Mouse (Mus musculus): ENCODE data around the gene Mid1. TPM values are rescaled to one million over a fixed set of nuclear protein-coding genes. Genes with fewer than 3 reads are reported as not detected.
"Not testable (repeated sequence)": the region's sequence is repeated elsewhere in the genome, so short reads cannot be mapped to it uniquely, and the experiment has no call there.

The Mid1 gene
- polyA plus RNA-seq, 1 experiment from 2014 or later = 6.9 TPM

DNA sequence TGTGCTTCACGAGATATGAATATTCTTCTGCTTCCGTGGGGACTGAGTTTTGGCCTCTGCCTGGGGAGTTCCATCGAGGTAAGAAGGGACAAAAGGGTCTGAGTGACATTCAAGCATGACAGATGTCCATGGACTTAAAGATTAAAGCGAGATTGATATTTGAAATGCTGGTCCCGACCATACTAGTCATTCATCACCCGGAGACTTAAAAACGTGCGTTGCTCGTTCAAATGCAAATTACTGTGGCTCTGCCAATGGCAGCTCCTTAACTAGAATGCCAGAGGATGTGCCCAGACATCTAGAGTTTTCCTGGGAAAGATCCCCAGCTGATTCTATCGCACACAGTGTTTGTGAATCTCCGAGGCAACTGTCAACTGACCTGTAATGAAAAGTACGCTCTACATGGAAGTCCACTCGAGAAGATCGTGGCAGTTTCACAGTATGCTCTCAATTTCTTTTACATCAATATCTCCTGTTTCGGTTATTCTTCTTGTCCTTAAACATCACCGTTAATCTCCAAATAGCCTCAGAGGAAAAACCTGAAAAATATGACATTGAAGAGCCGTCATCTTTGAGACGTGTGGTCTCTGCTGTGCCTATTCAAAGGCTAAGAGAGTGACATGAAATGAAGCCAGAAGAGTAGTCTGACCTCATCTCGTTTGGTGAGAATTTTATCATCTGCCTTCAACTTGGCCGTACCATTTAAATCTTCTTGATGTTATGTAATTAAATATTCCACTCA is 294.6 kb downstream of the Mid1 start:
- H3K27ac ChIP-seq (ENCODE audit: low read length); H3K9ac ChIP-seq (replicated peaks; ENCODE audit: low read length); H3K4me2 ChIP-seq (replicated peaks; ENCODE audit: low read depth, low read length); H3K4me3 ChIP-seq (ENCODE audit: low read length); H3K27me3 ChIP-seq (ENCODE audit: insufficient read depth, low read length); H3K4me1 ChIP-seq (ENCODE audit: insufficient read depth, low read length); ATAC-seq (ENCODE audit: low FRiP score, low TSS enrichment): not testable (repeated sequence)
- WGBS = 81% methylated on average over 20 of the region's 20 CpGs
- H3K9me3 ChIP-seq (ENCODE audit: low read length) = peaks cover 21% of the 10 kb centered on the region
- H3K36me3 ChIP-seq (ENCODE audit: insufficient read depth, low read length) = peaks cover 65% of the 10 kb centered on the region

DNA sequence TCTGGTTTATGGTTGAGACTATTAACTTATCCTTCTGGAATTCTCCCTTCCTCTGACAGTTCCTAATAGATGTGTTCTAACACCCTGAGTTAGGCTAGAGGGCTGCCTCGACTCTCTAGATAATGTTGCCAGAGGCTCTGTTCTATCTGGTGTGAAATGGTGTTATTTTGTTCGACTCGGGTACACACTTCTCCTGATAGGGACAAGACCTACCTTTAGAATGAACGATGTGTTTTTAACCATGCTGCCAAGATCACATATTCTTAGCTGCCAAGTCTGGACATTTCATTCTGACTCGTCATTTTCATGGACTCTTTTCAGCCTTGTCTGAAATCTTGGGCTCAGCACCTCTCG is 295.2 kb downstream of the Mid1 start:
- not testable (repeated sequence) for ATAC-seq (ENCODE audit: low FRiP score, low TSS enrichment); H3K27ac ChIP-seq (ENCODE audit: low read length); H3K4me3 ChIP-seq (ENCODE audit: low read length); H3K27me3 ChIP-seq (ENCODE audit: insufficient read depth, low read length); H3K4me2 ChIP-seq (replicated peaks; ENCODE audit: low read depth, low read length); H3K9ac ChIP-seq (replicated peaks; ENCODE audit: low read length); H3K4me1 ChIP-seq (ENCODE audit: insufficient read depth, low read length)
- Histone ChIP-seq H3K9me3 (ENCODE audit: low read length) (peaks cover 27% of the 10 kb centered on the region), H3K36me3 (ENCODE audit: insufficient read depth, low read length) (peaks cover 71% of the 10 kb centered on the region)
- WGBS = 85% methylated on average over 6 of the region's 6 CpGs

DNA sequence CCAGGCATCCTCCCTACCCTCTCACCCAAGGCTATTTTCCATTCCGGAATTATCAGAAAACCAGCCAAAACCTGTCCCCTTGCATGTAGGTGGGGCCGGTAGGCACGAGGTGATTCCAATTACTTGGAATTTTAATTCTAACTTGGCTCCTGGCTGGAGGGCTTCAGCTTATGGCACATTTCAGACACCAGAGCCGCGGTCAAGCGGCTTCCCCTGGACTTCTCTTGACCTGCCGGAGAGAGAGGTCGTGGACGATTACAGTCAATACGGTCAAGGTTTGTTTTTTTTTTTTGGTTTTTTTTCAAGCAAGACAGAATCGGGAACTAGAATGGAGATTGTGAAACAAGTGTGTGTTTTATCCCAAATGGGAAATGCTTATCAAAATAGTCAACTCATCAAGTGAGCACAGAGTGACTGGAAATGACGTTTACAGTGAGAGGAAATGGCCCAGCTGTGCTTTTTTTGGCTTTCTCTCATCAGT is 295.9 kb downstream of the Mid1 start:
- Histone ChIP-seq H3K4me2 (replicated peaks; ENCODE audit: low read depth, low read length) (no peak overlapping the region), H3K9me3 (ENCODE audit: low read length) (peaks cover 33% of the 10 kb centered on the region), H3K4me3 (ENCODE audit: low read length) (no peak overlapping the region), H3K27me3 (ENCODE audit: insufficient read depth, low read length) (no peaks in the 10 kb centered on the region), H3K36me3 (ENCODE audit: insufficient read depth, low read length) (peaks cover 78% of the 10 kb centered on the region), H3K27ac (ENCODE audit: low read length) (no peak overlapping the region), H3K4me1 (ENCODE audit: insufficient read depth, low read length) (no peaks in the 10 kb centered on the region), H3K9ac (replicated peaks; ENCODE audit: low read length) (no peak overlapping the region)
- ATAC-seq (ENCODE audit: low FRiP score, low TSS enrichment) = no peak
- WGBS = 74% methylated on average over 12 of the region's 12 CpGs

DNA sequence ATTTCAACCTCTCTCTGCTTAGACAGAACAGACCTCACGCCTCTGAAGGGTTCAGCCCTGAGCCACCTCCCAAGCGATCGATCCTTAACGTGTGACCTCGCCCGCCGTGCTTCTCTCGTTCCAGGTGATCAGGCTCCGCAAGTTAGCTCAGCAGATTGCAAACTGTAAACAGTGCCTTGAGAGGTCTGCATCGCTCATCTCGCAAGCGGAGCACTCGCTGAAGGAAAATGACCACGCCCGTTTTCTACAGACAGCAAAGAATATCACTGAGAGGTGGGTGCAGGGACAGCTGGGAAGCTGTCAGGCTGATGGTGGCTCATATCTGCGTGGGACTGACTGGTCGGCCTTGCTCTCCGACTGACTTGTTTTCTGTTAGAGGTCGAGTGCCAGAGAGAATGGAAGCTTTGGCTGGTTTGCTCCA is 296.8 kb downstream of the Mid1 start:
- not testable (repeated sequence) for H3K4me2 ChIP-seq (replicated peaks; ENCODE audit: low read depth, low read length); H3K27me3 ChIP-seq (ENCODE audit: insufficient read depth, low read length); ATAC-seq (ENCODE audit: low FRiP score, low TSS enrichment); H3K4me3 ChIP-seq (ENCODE audit: low read length); H3K27ac ChIP-seq (ENCODE audit: low read length); H3K4me1 ChIP-seq (ENCODE audit: insufficient read depth, low read length); H3K9ac ChIP-seq (replicated peaks; ENCODE audit: low read length)
- peaks cover 83% of the 10 kb centered on the region for H3K36me3 ChIP-seq (ENCODE audit: insufficient read depth, low read length)
- 87% methylated on average over 19 of the region's 19 CpGs for WGBS
- H3K9me3 ChIP-seq (ENCODE audit: low read length) = peaks cover 39% of the 10 kb centered on the region

DNA sequence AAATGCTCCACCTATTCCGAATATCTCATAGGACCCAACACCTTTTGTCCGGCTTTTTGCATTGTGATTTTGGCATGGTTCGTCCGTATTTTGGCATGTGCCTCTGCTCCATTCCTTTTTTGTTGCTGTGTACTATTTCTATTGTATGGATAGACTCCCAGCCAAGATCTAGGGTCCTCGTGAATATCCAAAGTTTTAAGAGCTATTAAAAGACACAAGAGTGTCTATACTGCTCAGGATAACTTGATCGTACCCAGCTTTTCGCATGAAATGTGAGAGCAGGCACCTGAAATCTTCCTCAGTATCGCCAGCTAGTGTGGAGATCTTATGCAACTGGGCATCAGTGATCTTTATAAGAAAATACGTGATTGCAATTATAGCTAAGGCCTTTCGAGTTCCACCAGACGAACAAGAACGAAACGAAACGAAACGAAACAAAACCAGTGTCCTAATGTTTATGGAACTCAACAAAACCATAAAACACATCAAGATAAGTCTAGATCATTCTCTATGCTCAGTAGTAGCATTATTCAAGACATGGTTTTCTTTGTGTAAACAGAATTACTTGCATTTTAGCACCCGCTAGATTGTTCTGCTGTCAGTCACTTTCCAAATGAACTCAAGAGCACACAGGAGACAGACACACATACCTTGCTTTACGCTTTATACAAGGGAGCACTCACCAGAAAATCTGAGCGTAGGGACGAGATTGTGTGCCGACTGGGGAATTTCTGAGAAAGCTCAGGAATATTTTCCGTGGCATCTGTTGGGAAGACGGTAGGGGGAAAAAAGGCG is 297.8 kb downstream of the Mid1 start:
- not testable (repeated sequence) for H3K4me3 ChIP-seq (ENCODE audit: low read length); H3K4me2 ChIP-seq (replicated peaks; ENCODE audit: low read depth, low read length); H3K27ac ChIP-seq (ENCODE audit: low read length); H3K27me3 ChIP-seq (ENCODE audit: insufficient read depth, low read length); ATAC-seq (ENCODE audit: low FRiP score, low TSS enrichment); H3K4me1 ChIP-seq (ENCODE audit: insufficient read depth, low read length); H3K9ac ChIP-seq (replicated peaks; ENCODE audit: low read length)
- 90% methylated on average over 23 of the region's 23 CpGs for WGBS
- H3K36me3 ChIP-seq (ENCODE audit: insufficient read depth, low read length) = peaks cover 85% of the 10 kb centered on the region
- H3K9me3 ChIP-seq (ENCODE audit: low read length) = peaks cover 46% of the 10 kb centered on the region

DNA sequence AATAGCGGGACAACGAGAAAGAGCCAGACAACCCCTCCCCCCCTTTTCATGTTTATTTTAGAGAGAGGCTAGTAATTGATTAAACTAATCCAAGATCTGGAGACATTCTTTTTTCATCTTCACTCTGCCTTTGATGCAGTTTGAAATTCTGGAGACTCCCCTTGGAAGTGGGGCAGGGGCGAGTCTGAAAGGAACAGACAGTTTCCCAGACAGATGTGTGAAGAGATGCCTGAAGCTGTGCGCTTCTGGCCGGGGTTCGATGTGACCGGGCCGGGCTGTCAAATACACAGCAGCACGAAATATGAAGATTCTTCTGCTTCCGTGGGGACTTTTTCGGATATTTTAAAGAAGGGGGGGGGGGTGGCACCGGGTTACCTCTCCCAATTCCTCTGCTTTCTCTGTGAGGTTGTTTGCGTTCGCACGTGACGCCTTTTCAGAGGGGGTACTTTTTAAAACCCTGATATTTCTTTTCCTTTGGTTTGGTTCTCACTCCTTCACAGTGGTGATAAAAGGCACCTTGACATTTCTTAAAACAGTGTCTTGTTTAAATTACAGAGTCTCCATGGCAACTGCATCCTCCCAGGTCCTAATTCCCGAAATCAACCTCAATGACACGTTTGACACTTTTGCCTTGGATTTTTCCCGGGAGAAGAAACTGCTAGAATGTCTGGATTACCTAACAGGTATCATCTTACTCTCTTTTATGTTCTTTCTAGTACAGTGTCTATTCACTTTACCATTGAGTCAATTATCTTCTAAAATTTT is 298.6 kb downstream of the Mid1 start:
- Histone ChIP-seq H3K36me3 (ENCODE audit: insufficient read depth, low read length) (peaks cover 80% of the 10 kb centered on the region), H3K9me3 (ENCODE audit: low read length) (peaks cover 50% of the 10 kb centered on the region)
- not testable (repeated sequence) for H3K4me1 ChIP-seq (ENCODE audit: insufficient read depth, low read length); H3K27me3 ChIP-seq (ENCODE audit: insufficient read depth, low read length); H3K27ac ChIP-seq (ENCODE audit: low read length); H3K9ac ChIP-seq (replicated peaks; ENCODE audit: low read length); H3K4me2 ChIP-seq (replicated peaks; ENCODE audit: low read depth, low read length); H3K4me3 ChIP-seq (ENCODE audit: low read length); ATAC-seq (ENCODE audit: low FRiP score, low TSS enrichment)
- 81% methylated on average over 19 of the region's 19 CpGs for WGBS

DNA sequence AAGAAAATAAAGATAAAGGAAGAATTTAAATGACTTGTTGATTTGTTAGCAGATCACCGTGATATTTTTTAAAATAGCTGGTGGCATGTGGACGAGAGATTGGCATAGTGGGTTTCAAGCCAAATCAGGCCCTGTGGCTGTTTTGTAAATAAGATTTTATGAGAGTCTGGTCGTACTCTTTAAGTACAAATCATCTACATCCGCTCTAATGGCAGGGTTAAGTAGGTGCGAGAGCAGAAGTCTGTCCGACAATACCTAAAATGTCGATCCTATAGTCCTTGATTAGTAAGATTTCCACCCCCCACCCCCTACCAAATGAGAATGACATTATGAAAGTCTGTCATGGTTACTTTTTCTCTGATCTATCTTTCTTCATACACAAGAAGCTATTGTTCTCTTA is 299.3 kb downstream of the Mid1 start:
- not testable (repeated sequence) for H3K4me3 ChIP-seq (ENCODE audit: low read length); H3K27me3 ChIP-seq (ENCODE audit: insufficient read depth, low read length); H3K4me1 ChIP-seq (ENCODE audit: insufficient read depth, low read length); H3K27ac ChIP-seq (ENCODE audit: low read length); H3K4me2 ChIP-seq (replicated peaks; ENCODE audit: low read depth, low read length); ATAC-seq (ENCODE audit: low FRiP score, low TSS enrichment); H3K9ac ChIP-seq (replicated peaks; ENCODE audit: low read length)
- WGBS = 85% methylated on average over 7 of the region's 7 CpGs
- Histone ChIP-seq H3K9me3 (ENCODE audit: low read length) (peaks cover 57% of the 10 kb centered on the region), H3K36me3 (ENCODE audit: insufficient read depth, low read length) (peaks cover 83% of the 10 kb centered on the region)

DNA sequence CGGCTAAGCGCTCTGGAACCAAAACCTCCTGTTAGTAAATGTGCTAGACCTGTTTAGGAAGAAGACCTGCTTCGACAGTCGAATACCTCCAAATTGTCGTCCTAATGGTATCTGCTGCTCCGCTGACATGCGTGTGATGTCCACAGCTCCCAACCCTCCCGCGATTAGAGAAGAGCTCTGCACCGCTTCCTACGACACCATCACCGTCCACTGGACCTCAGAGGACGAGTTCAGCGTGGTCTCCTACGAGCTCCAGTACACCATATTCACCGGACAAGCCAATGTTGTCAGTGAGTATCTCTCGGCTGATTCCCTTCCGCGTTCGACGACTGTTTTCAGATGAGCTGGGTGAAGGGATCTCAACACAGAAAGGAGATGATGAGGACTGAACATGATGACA is 299.9 kb downstream of the Mid1 start:
- not testable (repeated sequence) for H3K4me1 ChIP-seq (ENCODE audit: insufficient read depth, low read length); H3K27me3 ChIP-seq (ENCODE audit: insufficient read depth, low read length); H3K4me2 ChIP-seq (replicated peaks; ENCODE audit: low read depth, low read length); H3K27ac ChIP-seq (ENCODE audit: low read length); H3K9ac ChIP-seq (replicated peaks; ENCODE audit: low read length); ATAC-seq (ENCODE audit: low FRiP score, low TSS enrichment); H3K4me3 ChIP-seq (ENCODE audit: low read length)
- H3K9me3 ChIP-seq (ENCODE audit: low read length) = peaks cover 62% of the 10 kb centered on the region
- WGBS = 90% methylated on average over 21 of the region's 21 CpGs
- H3K36me3 ChIP-seq (ENCODE audit: insufficient read depth, low read length) = peaks cover 81% of the 10 kb centered on the region

DNA sequence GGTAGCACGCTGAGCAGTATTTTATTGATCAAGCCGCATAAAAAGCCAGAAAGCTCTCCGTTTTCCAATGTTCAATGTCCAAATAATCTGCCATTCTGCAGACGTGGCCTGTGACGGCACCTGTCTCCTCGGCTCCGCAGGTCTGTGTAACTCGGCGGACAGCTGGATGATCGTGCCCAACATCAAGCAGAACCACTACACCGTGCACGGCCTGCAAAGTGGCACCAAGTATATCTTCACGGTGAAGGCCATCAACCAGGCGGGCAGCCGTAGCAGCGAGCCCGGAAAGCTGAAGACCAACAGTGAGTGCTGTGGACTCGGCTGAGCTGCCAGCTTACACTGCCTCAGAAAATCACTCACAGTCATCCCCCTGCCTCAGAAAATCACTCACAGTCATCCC is 300.8 kb downstream of the Mid1 start:
- not testable (repeated sequence) for H3K4me1 ChIP-seq (ENCODE audit: insufficient read depth, low read length); H3K4me3 ChIP-seq (ENCODE audit: low read length); H3K27ac ChIP-seq (ENCODE audit: low read length); H3K4me2 ChIP-seq (replicated peaks; ENCODE audit: low read depth, low read length); H3K27me3 ChIP-seq (ENCODE audit: insufficient read depth, low read length); H3K9ac ChIP-seq (replicated peaks; ENCODE audit: low read length)
- peak; percentile 20; the same call in 1 of the 2 replicates for ATAC-seq (ENCODE audit: low FRiP score, low TSS enrichment)
- WGBS = 83% methylated on average over 18 of the region's 18 CpGs
- Histone ChIP-seq H3K36me3 (ENCODE audit: insufficient read depth, low read length) (peaks cover 80% of the 10 kb centered on the region), H3K9me3 (ENCODE audit: low read length) (peaks cover 70% of the 10 kb centered on the region)

All from kidney, embryonic 16.5 days (tissue).